Mouse (Mus musculus): ENCODE measurements around the gene Aggf1. TPM values are rescaled to one million over a fixed set of nuclear protein-coding genes. Genes with fewer than 3 reads are reported as not detected.
"Not testable (repeated sequence)": the region's sequence is repeated elsewhere in the genome, so short reads cannot be mapped to it uniquely, and the experiment has no call there.

The Aggf1 gene
- total RNA-seq (2021) = 10 to 100 TPM; 34.4 to 35.9 TPM
- long read RNA-seq, experiment 1, transcript Aggf1-201 (14 exons, 3,249 nt) = major isoform, 85 of 102 reads
- long read RNA-seq, experiment 1, partial matches to known transcripts = 13 of 102 reads
- long read RNA-seq, experiment 1, other reads (novel, unspliced or antisense) = 3 of 102 reads
- long read RNA-seq, experiment 2, transcript Aggf1-201 (14 exons, 3,249 nt) = major isoform, 10 of 13 reads
- long read RNA-seq, experiment 2, partial matches to known transcripts = 2 of 13 reads
- long read RNA-seq, experiment 2, other reads (novel, unspliced or antisense) = 1 of 13 reads

- DNase-seq = peak; percentile 93 to 94
Observed at GRCm38 (mm10) chr13:95374701-95375553, at the start of gene Aggf1. Gene Aggf1 (minus strand): TSS chr13:95375352.

GRCm38 (mm10) chr13:95424932-95425331, 49.8 kb upstream of the Aggf1 start:
- DNase-seq = no peak

GRCm38 (mm10) chr13:95419204-95419749, 44.1 kb upstream of the Aggf1 start:
- DNase-seq = no peak

GRCm38 (mm10) chr13:95418575-95419203, 43.5 kb upstream of the Aggf1 start:
- DNase-seq = no peak

- no peak for DNase-seq
Observed at GRCm38 (mm10) chr13:95412257-95412656, 37.1 kb upstream of the Aggf1 start.

GRCm38 (mm10) chr13:95393242-95393641, 18.1 kb upstream of the Aggf1 start:
- no peak for DNase-seq

GRCm38 (mm10) chr13:95389866-95390865, 15.0 kb upstream of the Aggf1 start:
- peak; percentile 79 to 83 for DNase-seq

GRCm38 (mm10) chr13:95388226-95388625, 13.1 kb upstream of the Aggf1 start:
- DNase-seq = no peak

GRCm38 (mm10) chr13:95382418-95382817, 7.3 kb upstream of the Aggf1 start:
- DNase-seq = peak; percentile 20 to 30

- DNase-seq = no peak
Observed at GRCm38 (mm10) chr13:95378696-95379095, 3.5 kb upstream of the Aggf1 start.

- DNase-seq = not testable (repeated sequence)
Observed at GRCm38 (mm10) chr13:95376689-95377289, 1.6 kb upstream of the Aggf1 start.

- DNase-seq = no peak
Observed at GRCm38 (mm10) chr13:95375554-95375914, 382 bp upstream of the Aggf1 start.

- DNase-seq = no peak
Observed at GRCm38 (mm10) chr13:95366356-95366755, 8.8 kb downstream of the Aggf1 start.

GRCm38 (mm10) chr13:95363440-95363839, 11.7 kb downstream of the Aggf1 start:
- DNase-seq = no peak

- no peak for DNase-seq
Observed at GRCm38 (mm10) chr13:95358223-95358622, 16.9 kb downstream of the Aggf1 start.

- DNase-seq = no peak
Observed at GRCm38 (mm10) chr13:95348476-95348875, 26.7 kb downstream of the Aggf1 start.

GRCm38 (mm10) chr13:95347018-95347696, 28.0 kb downstream of the Aggf1 start:
- peak; percentile 84 to 88 for DNase-seq

- no peak for DNase-seq
Observed at GRCm38 (mm10) chr13:95345869-95346268, 29.3 kb downstream of the Aggf1 start.

- no peak for DNase-seq
Observed at GRCm38 (mm10) chr13:95343470-95343869, 31.7 kb downstream of the Aggf1 start.

GRCm38 (mm10) chr13:95336122-95336677, 39.0 kb downstream of the Aggf1 start:
- DNase-seq = no peak

Measured in adrenal gland, postnatal 36 days (tissue).